Mouse (Mus musculus): ENCODE measurements around the gene Thada. TPM values are rescaled to one million over a fixed set of nuclear protein-coding genes. Genes with fewer than 3 reads are reported as not detected.

Thada gene
- polyA plus RNA-seq, 1 experiment, result 6.0 TPM

DNA sequence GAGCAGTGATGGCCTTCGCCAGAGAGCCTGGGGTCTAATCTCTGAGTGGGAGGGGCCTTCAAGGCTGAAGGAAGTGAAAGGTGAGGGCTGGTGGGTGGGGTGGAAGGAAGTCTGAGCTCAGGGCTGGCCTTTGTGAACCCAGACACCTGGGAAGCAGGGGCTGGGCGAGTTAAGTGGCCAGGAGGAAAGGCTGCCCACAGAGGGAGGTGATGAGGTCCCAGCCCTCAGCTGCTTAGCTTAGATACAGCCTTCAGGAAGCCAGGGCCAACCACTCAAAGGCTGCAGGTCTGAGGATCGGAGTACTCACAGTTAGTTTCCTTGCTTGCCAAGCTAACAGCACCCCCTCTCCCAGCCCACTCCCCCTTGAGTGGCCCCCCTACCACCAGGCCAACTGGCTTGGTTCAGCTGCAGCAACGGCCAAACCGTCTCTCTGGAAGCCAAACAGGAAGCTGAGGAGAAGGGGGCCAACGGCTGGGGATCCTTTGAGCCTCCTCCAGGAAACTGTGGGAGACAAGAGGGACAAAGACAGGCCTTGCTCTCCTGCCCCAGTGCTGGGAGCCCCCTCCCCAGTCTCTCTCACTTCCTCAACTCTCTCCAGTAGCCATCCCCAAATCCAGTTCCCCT lies 304.7 kb downstream of the Thada start:
- DNase-seq (ENCODE audit: low spot score), result peak; percentile 15

- peak; percentile 16 for DNase-seq (ENCODE audit: low spot score)
Measured at GRCm38 (mm10) chr17:84158891-84159290, 307.1 kb downstream of the Thada start.

DNA sequence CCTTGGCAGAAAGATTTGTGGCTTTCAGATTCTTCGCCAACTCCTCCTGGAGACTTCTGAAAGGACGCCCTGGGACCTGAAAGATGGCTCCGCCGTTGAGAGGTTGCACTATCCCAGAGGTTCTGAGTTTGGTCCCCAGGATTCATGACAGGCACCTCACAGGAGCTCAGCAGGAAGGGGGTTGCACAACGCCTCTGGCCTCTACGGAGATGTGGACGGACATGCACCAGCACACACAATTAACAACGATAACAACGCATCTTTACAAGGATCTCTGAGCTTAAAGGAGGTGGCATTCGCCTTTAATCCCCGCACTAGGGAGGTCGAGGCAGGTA lies 307.6 kb downstream of the Thada start:
- peak; percentile 15 for DNase-seq (ENCODE audit: low spot score)

GRCm38 (mm10) chr17:84157743-84158460 lies 308.1 kb downstream of the Thada start:
- DNase-seq (ENCODE audit: low spot score), result peak; percentile 20

GRCm38 (mm10) chr17:84156748-84157742 lies 309.0 kb downstream of the Thada start:
- DNase-seq (ENCODE audit: low spot score), result peak; percentile 47

DNA sequence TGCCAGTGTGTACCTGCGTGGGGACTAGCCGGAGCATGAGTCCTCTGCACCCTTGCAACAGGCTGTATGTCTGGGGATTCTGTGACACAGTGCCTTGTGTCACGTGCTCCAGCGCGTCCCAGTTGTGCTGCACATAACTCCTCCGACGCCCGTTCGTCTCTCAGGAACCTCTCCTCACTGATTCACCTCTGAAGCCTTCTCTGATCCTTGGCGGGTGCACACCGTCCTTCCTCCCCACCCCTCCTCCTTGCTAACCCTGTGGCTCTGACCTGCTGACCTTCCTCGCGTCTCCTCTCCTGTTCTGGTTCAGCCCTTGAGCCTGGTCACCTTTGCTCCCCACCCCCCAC lies 309.8 kb downstream of the Thada start:
- DNase-seq (ENCODE audit: low spot score), result no peak

DNA sequence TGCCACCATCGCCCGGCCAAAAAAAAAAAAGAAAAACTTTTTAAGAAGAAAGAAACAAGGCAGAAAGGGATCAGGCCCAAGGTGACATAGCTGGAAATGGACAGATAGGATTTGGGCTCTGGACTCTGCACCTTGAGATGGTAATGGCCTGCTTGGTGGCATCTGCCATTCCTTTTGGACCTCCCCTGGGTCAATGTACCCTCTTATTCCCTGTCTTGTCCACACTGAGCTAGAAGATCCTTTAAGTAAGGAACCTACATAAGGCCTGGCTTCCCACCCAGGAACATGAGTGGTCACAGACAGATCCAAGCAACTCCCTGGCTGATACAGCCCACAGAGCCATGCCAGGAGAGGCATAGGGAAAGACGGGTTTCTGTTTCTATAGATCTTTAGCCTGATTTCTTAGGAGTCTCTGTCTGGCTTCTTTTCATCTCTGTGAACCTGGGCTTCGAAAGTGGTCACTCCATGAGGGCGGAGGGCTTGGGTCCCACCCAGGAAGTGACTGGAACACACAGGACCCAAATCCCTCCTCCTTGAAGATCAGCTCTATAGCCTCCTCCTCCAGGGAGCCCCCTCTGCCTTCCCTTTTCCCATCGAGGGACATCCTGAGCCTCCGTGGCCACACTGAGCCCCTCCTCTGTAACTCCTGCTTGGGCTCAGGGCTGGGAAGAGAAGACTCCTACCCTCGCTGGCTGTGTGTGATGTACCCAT lies 310.3 kb downstream of the Thada start:
- peak; percentile 19 for DNase-seq (ENCODE audit: low spot score)

- DNase-seq (ENCODE audit: low spot score), result peak; percentile 17
Measured at GRCm38 (mm10) chr17:84155029-84155338, 311.0 kb downstream of the Thada start.

- DNase-seq (ENCODE audit: low spot score), result peak; percentile 17
Measured at GRCm38 (mm10) chr17:84154302-84155028, 311.5 kb downstream of the Thada start.

- peak; percentile 22 for DNase-seq (ENCODE audit: low spot score)
Measured at GRCm38 (mm10) chr17:84152976-84153786, 312.8 kb downstream of the Thada start.

GRCm38 (mm10) chr17:84152206-84152975 lies 313.6 kb downstream of the Thada start:
- DNase-seq (ENCODE audit: low spot score), result peak; percentile 19

DNA sequence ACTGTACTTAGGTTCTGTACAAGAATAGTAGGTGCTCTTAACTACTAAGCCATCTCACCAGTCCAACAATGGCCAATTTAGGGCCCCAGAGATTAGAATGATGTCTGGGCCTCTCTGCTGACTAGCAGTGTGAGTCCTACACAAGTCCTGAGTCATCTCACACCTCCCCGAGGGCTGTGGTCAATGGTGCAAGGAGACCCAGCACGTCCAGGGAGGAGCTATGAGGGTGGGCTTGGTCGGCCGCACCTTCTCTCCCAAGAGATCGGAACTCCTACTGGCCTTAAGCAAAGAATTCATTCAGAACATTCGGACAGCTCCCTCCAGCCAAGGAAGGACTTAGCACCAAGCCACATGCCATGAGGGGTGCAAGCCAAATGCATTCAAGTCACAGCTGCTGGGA lies 314.7 kb downstream of the Thada start:
- DNase-seq (ENCODE audit: low spot score), result peak; percentile 15

DNA sequence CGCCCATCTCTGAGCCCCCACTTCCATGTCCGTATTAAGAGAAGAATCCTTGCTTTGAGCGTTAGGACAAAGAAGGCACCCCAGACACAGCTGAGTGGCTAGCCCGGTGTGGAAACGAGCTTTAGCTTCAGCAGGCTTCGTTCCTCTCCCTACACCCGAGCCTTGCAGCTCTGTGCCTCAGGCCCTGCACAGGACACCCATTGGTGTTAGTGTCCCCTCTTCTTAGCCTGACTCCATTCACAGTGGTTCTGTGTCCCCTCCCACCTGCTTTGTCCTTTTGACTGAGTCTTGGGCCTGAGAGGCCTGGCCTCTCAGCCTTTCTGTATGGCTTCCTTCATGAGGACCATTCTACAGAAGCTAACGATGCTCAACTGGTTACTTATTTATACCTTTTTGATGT lies 315.7 kb downstream of the Thada start:
- DNase-seq (ENCODE audit: low spot score), result peak; percentile 19

DNA sequence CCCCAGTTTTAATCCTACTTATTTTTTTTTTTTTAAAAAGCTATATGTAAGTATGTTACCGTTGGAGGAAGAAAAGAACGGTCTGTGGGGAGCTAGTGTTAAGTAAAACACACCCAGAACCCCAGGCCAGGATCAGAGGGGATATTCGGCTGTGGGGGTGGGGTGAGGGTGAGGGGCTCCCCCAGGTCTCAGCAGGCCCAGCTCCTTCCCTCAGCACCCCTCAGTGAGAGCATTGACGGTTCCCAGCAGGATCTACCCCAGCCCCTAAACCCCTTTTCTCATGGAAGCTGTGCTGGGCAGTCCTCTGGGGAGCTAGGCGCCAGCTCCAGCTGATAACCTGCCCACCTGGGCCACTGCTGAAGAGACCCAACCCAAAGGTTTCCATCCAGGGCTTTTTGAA lies 316.4 kb downstream of the Thada start:
- DNase-seq (ENCODE audit: low spot score), result peak; percentile 16

GRCm38 (mm10) chr17:84148499-84149484 lies 317.2 kb downstream of the Thada start:
- peak; percentile 67 for DNase-seq (ENCODE audit: low spot score)

DNA sequence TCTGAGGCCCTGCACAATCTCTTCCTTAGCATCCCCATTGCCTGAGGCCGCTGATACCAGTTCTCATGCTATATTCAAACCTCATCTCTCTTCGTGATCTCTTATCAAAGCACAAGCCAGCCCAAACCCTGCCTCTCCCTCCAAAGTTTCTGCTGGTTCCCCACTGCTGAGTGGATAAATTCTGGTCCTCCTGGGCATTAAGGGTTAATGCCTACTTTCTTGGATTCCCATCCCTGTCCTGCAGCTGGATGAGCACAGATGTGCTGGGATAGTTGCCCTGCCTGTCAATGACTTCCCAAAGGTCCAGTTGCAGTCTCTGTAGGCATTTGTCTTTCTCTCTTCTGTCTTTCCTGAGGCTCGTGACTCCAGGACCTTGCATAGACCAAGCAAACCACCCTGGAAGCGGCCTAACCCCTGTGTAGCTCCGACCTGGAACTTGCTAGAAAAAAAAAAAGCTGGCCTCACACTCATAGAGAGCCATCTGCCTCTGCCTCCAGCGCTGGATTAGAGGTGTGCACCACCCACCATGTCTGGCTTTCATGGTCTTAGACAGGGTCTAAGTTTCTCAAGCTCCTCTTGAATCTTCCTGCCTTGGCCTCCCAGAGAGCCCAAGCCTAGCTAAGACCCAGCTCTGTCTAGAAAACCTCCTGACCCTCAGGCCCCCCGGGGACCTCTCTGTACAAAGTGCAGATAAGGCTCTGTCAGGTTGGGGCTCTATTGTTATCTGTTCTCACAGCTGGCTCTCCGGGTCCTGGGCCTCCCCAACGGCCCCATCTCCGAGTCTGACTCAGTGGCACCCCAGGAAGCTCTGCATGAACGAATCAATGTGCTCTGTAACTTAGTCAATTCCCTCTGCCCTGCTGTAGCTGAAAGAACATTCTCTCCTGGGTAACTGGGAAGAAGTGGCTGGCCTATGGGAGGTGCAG lies 318.6 kb downstream of the Thada start:
- DNase-seq (ENCODE audit: low spot score), result no peak

DNA sequence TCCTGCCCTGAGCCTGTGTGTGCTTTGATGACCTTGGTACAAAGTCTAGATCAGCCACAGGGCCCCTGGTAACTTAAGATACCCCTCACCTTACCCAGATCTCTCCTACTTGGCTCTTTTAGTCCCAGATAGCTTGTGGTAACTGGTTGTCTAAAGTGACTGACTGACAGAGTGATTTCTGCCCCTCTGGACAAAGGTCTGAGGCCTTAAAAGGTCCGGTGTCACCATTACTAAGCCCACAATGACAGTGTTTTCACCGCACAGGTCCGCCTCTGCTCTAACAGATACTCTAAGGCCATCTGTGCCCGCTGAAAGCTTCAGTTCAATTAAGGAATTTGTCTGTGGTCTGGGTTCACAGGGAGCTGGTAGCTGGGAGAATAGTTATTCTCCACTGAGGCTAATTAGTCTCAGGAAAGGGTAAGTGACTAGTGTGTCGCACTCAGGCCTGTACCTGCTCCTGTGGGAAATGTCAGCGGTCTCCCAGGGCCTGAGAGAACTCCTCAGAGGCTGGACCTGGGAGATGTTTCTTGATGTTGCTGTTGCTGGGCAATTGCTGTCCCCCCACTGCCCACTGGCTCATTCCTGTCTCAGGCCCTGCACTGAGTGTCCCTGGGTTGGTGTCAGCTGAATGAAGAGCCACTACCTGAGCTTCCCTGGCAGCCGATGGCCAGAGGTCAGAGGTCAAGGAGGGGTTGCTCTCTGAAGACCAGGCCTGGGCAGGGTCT lies 319.4 kb downstream of the Thada start:
- DNase-seq (ENCODE audit: low spot score), result no peak
